Mouse (Mus musculus): ENCODE measurements around the gene Coq9.
A peak's percentile ranks its signal among the peaks of the same experiment; 100 is the strongest.

Gene Coq9

GRCm38 (mm10) chr8:94837662-94838574 lies at the start of gene Coq9, which contains the start of gene Ciapin1:
Coq9 (plus strand) TSS chr8:94838321.
Ciapin1 (minus strand) TSS chr8:94838358.
- DNase-seq (ENCODE audit: low spot score in 2 of 2): peak; percentile 86 to 91

GRCm38 (mm10) chr8:94789256-94789955 lies 48.7 kb upstream of the Coq9 start:
- DNase-seq (ENCODE audit: low spot score in 2 of 2): no peak

- no peak for DNase-seq (ENCODE audit: low spot score in 2 of 2)
Observed at GRCm38 (mm10) chr8:94794368-94794767, 43.8 kb upstream of the Coq9 start.

- DNase-seq (ENCODE audit: low spot score in 2 of 2): no peak
Observed at GRCm38 (mm10) chr8:94794782-94795181, 43.3 kb upstream of the Coq9 start.

GRCm38 (mm10) chr8:94800278-94800968 lies 37.7 kb upstream of the Coq9 start:
- DNase-seq (ENCODE audit: low spot score in 2 of 2): no peak

GRCm38 (mm10) chr8:94801293-94802095 lies 36.6 kb upstream of the Coq9 start:
- peak in 1 of 2 experiments; percentile 54 for DNase-seq (ENCODE audit: low spot score in 2 of 2)

- DNase-seq (ENCODE audit: low spot score in 2 of 2): no peak
Observed at GRCm38 (mm10) chr8:94802375-94802774, 35.7 kb upstream of the Coq9 start.

- no peak for DNase-seq (ENCODE audit: low spot score in 2 of 2)
Observed at GRCm38 (mm10) chr8:94803551-94803950, 34.6 kb upstream of the Coq9 start.

GRCm38 (mm10) chr8:94804546-94805340 lies 33.4 kb upstream of the Coq9 start:
- no peak for DNase-seq (ENCODE audit: low spot score in 2 of 2)

GRCm38 (mm10) chr8:94805811-94806210 lies 32.3 kb upstream of the Coq9 start:
- DNase-seq (ENCODE audit: low spot score in 2 of 2): no peak

- no peak for DNase-seq (ENCODE audit: low spot score in 2 of 2)
Observed at GRCm38 (mm10) chr8:94807506-94807905, 30.6 kb upstream of the Coq9 start.

- DNase-seq (ENCODE audit: low spot score in 2 of 2): no peak
Observed at GRCm38 (mm10) chr8:94808372-94808771, 29.7 kb upstream of the Coq9 start.

GRCm38 (mm10) chr8:94810153-94810552 lies 28.0 kb upstream of the Coq9 start, which contains the start of gene Ccl17:
Ccl17 (plus strand) TSS chr8:94810453.
- DNase-seq (ENCODE audit: low spot score in 2 of 2): no peak

GRCm38 (mm10) chr8:94810855-94811254 lies 27.3 kb upstream of the Coq9 start:
- no peak for DNase-seq (ENCODE audit: low spot score in 2 of 2)

- DNase-seq (ENCODE audit: low spot score in 2 of 2): no peak
Observed at GRCm38 (mm10) chr8:94811654-94812053, 26.5 kb upstream of the Coq9 start.

- peak; percentile 92 to 96 for DNase-seq (ENCODE audit: low spot score in 2 of 2)
Observed at GRCm38 (mm10) chr8:94812645-94813098, 25.4 kb upstream of the Coq9 start.

GRCm38 (mm10) chr8:94814556-94814955 lies 23.6 kb upstream of the Coq9 start:
- no peak for DNase-seq (ENCODE audit: low spot score in 2 of 2)

GRCm38 (mm10) chr8:94817933-94818332 lies 20.2 kb upstream of the Coq9 start:
- no peak for DNase-seq (ENCODE audit: low spot score in 2 of 2)

GRCm38 (mm10) chr8:94819671-94820179 lies 18.4 kb upstream of the Coq9 start:
- DNase-seq (ENCODE audit: low spot score in 2 of 2): no peak

GRCm38 (mm10) chr8:94820553-94820952 lies 17.6 kb upstream of the Coq9 start:
- DNase-seq (ENCODE audit: low spot score in 2 of 2): no peak

All from frontal cortex, postnatal 25 days (tissue).